Mouse (Mus musculus) kidney, adult 8-10 months (tissue): ENCODE measurements around the gene Slc9b1.

Source experiments
- DNase-seq, 2 experiments: peaks; one replicate each; pipeline ENCODE4 v3.0.0; 2022

The Slc9b1 gene

DNA sequence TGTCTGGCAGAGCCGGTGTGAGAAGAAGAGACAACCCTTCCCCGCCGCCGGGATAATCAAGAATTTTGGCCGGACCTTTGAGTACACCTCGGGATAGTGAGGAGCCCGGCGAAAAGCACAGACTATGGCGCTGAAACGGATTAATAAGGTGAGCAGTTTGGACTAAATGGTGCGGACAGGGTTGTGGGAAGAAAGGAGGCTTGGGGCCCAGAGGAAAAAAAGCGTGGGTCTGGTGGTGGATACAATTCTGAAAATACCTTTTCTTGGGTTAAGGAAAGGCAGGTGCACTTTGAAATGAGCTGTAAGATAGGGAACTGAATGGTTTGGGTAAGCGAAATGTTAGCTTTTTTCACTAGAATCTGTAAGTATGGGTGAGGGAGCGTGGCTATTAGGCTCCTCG, 91.8 kb downstream of the Slc9b1 start:
- no peak for DNase-seq

DNA sequence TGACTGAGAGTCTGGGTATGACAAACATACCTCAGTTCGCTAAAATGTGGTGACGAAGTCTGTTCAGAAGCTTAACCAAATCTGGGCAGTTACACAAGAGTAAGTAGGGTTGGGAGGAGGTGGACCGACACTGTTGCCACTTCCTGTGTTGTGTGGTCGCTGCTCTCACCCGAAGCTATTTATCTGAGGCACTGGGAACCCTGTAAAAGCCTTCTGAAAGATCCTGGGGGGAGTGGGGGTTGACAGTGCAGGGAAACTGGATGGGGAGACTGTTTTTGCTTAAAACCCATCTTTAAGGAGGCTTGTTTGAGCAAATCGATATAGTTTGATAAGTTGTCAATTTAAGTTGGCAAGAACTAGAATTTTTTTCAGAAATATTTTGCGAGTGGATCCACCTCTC, 92.4 kb downstream of the Slc9b1 start:
- DNase-seq: peak in 1 of 2 experiments; percentile 33

DNA sequence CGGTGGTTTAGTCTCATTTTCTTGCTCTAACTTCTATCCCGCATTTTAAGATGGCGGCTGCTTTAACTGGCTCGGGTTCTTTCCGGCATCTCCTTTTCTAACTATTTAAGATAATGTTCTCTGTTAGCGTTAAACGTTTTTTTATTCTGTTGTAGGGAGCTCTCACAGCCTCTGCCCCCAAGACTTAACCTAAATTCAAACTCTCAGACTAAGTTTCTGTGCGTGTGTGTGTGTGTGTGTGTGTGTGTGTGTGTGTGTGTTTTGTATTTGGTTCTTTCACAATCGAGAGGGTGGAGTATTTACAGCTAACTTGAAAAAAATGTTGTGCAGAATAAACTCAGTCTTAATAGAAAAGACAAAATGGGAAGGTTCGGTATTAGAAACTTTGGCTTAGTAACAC, 92.8 kb downstream of the Slc9b1 start:
- DNase-seq: no peak

DNA sequence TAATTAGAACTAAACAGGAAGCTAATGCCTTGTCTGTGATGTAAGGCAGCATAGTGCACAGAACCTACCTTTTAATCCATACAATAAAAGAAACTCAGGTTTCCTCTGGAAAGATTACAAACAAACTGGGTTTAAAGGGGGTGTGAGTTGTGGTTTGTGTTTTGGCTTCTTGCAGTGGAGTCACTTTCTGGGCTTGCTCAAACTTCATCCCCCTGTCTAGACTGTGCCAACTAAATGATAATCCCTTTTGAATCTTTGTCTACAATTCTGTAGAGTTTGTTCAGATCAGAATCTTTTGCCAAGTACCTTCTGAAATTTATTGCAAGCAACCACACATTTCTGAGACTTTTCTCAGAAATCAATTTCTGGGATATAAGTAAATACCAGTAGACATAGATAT, 97.1 kb downstream of the Slc9b1 start:
- no peak for DNase-seq
